Mouse (Mus musculus): ENCODE data around the gene Zbtb5. TPM values are rescaled to one million over a fixed set of nuclear protein-coding genes. Genes with fewer than 3 reads are reported as not detected.
"Not testable (repeated sequence)": the region's sequence is repeated elsewhere in the genome, so short reads cannot be mapped to it uniquely, and the experiment has no call there.

Gene Zbtb5
- polyA plus RNA-seq, 1 experiment from 2014 or later, result 5.5 TPM

GRCm38 (mm10) chr4:44946126-44946525 is 66.1 kb downstream of the Zbtb5 start:
- not testable (repeated sequence) for H3K4me2 ChIP-seq (ENCODE audit: low read depth, low read length); H3K27me3 ChIP-seq (ENCODE audit: control insufficient read depth, insufficient read depth, low read depth, low read length); H3K4me1 ChIP-seq (ENCODE audit: control insufficient read depth, low read depth, low read length); ATAC-seq (ENCODE audit: low read depth); H3K9ac ChIP-seq (ENCODE audit: low read depth, low read length); H3K9me3 ChIP-seq (replicated peaks; ENCODE audit: control insufficient read depth, low read length); H3K4me3 ChIP-seq (ENCODE audit: low read depth, low read length); H3K36me3 ChIP-seq (ENCODE audit: control insufficient read depth, insufficient read depth); H3K27ac ChIP-seq (ENCODE audit: low read length)
- WGBS (ENCODE audit: insufficient replicate concordance), result 87% methylated on average over 2 of the region's 2 CpGs

- H3K36me3 ChIP-seq (ENCODE audit: control insufficient read depth, insufficient read depth), result no peaks in the 10 kb centered on the region
- no peak overlapping the region for H3K27ac ChIP-seq (ENCODE audit: low read length)
- WGBS (ENCODE audit: insufficient replicate concordance), result 66% methylated on average over 10 of the region's 10 CpGs
- no peaks in the 10 kb centered on the region for H3K9me3 ChIP-seq (replicated peaks; ENCODE audit: control insufficient read depth, low read length)
- H3K27me3 ChIP-seq (ENCODE audit: control insufficient read depth, insufficient read depth, low read depth, low read length), result no peaks in the 10 kb centered on the region
- ATAC-seq (ENCODE audit: low read depth), result no peak
- no peak overlapping the region for H3K4me2 ChIP-seq (ENCODE audit: low read depth, low read length)
- H3K4me3 ChIP-seq (ENCODE audit: low read depth, low read length), result no peak overlapping the region
- peaks cover 3% of the 10 kb centered on the region; the same call in 1 of the 2 replicates for H3K4me1 ChIP-seq (ENCODE audit: control insufficient read depth, low read depth, low read length)
- H3K9ac ChIP-seq (ENCODE audit: low read depth, low read length), result no peak overlapping the region
These were observed 67.7 kb downstream of the Zbtb5 start for GRCm38 (mm10) chr4:44944426-44945075.

- WGBS (ENCODE audit: insufficient replicate concordance), result 69% methylated on average over 6 of the region's 6 CpGs
- H3K27ac ChIP-seq (ENCODE audit: low read length), result no peak overlapping the region
- H3K4me1 ChIP-seq (ENCODE audit: control insufficient read depth, low read depth, low read length), result peaks cover 3% of the 10 kb centered on the region; the same call in 1 of the 2 replicates
- no peaks in the 10 kb centered on the region for H3K9me3 ChIP-seq (replicated peaks; ENCODE audit: control insufficient read depth, low read length)
- no peaks in the 10 kb centered on the region for H3K36me3 ChIP-seq (ENCODE audit: control insufficient read depth, insufficient read depth)
- ATAC-seq (ENCODE audit: low read depth), result no peak
- H3K4me2 ChIP-seq (ENCODE audit: low read depth, low read length), result no peak overlapping the region
- H3K9ac ChIP-seq (ENCODE audit: low read depth, low read length), result no peak overlapping the region
- H3K27me3 ChIP-seq (ENCODE audit: control insufficient read depth, insufficient read depth, low read depth, low read length), result no peaks in the 10 kb centered on the region
- H3K4me3 ChIP-seq (ENCODE audit: low read depth, low read length), result no peak overlapping the region
These were observed 68.7 kb downstream of the Zbtb5 start for GRCm38 (mm10) chr4:44943480-44943879.

GRCm38 (mm10) chr4:44942237-44942636 is 70.0 kb downstream of the Zbtb5 start:
- Histone ChIP-seq H3K4me2 (ENCODE audit: low read depth, low read length) (no peak overlapping the region), H3K36me3 (ENCODE audit: control insufficient read depth, insufficient read depth) (no peaks in the 10 kb centered on the region), H3K27ac (ENCODE audit: low read length) (no peak overlapping the region), H3K9ac (ENCODE audit: low read depth, low read length) (no peak overlapping the region), H3K4me1 (ENCODE audit: control insufficient read depth, low read depth, low read length) (peaks cover 3% of the 10 kb centered on the region; the same call in 1 of the 2 replicates), H3K4me3 (ENCODE audit: low read depth, low read length) (no peak overlapping the region), H3K27me3 (ENCODE audit: control insufficient read depth, insufficient read depth, low read depth, low read length) (no peaks in the 10 kb centered on the region), H3K9me3 (replicated peaks; ENCODE audit: control insufficient read depth, low read length) (no peaks in the 10 kb centered on the region)
- WGBS (ENCODE audit: insufficient replicate concordance), result 17% methylated on average over 1 of the region's 1 CpGs
- no peak for ATAC-seq (ENCODE audit: low read depth)

Other genes with a start within 250 kb of the Zbtb5 start
- gene Grhpr, start 31.0 kb downstream of the Zbtb5 start, polyA plus RNA-seq (2015; fragmentation: Nextera tagmentation; extraction: Ambion mirVana), result 165 and 179 TPM in 2 replicates
- 11.4 and 13.1 TPM in 2 replicates for gene Polr1e, start 6.2 kb upstream of the Zbtb5 start, polyA plus RNA-seq (2015; fragmentation: Nextera tagmentation; extraction: Ambion mirVana)
- gene Fbxo10, start 72.2 kb upstream of the Zbtb5 start, polyA plus RNA-seq (2015; fragmentation: Nextera tagmentation; extraction: Ambion mirVana), result 3.6 and 3.8 TPM in 2 replicates
- 104 and 114 TPM in 2 replicates for gene Tomm5, start 95.7 kb upstream of the Zbtb5 start, polyA plus RNA-seq (2015; fragmentation: Nextera tagmentation; extraction: Ambion mirVana)
- gene Frmpd1, start 172.5 kb upstream of the Zbtb5 start, polyA plus RNA-seq (2015; fragmentation: Nextera tagmentation; extraction: Ambion mirVana), result 0.34 and 0.35 TPM in 2 replicates